Mouse (Mus musculus) heart, adult 2 months (tissue): ENCODE results near the gene Fbxw10.

Experiments used
- CTCF ChIP-seq: fragments of 200-600 bp; IDR thresholded peaks from 2 replicates; pipeline ENCODE4 v1.8.1; 2022; ENCODE audit warnings: antibody characterized with exemption, mild to moderate bottlenecking, moderate library complexity
- EP300 ChIP-seq: fragments of 200-500 bp; IDR thresholded peaks from 2 replicates; pipeline ENCODE4 v1.6.1; 2011; ENCODE audit warnings: low read depth, low read length, control low read depth; ENCODE audit not compliant: insufficient read depth
- POLR2A ChIP-seq: fragments of 200-500 bp; IDR thresholded peaks from 2 replicates; pipeline ENCODE4 v1.6.1; 2011; ENCODE audit warnings: mild to moderate bottlenecking, low read depth, low read length, control low read depth; ENCODE audit not compliant: insufficient read depth

DNA sequence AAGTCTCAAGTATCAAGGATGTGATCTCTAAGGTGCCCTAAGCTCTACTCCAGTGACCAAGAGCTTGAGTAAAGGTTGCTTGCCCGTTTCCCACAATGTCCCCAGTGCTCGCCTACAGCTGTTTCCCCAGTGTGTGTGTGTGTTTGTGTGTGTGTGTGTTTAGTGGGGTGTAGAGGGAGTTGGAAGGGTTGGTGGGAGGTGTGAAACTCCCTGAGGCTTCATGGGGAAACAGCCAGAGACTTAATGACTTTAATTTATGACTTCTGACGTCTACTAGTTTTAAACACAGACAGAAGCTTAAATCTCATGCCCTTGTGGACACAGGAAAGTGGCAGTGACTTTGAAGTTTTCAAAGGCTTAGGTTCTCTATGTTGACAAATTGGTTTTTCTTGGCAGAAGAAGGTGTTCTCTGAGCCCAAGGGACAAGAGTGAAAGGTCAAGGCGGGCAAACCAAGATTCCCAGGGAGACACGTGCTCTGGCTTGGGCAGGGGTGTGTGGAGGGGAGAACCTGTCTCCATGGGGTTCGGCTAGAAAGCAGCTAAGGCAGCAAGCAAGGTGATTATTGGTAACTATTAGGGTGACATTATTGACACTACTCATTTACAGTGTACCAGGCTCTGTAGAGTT is 20.6 kb upstream of the Fbxw10 start:
- TF ChIP-seq CTCF (no peak), POLR2A (no peak), EP300 (no peak)
